Mouse (Mus musculus) adrenal gland (tissue): Measurements from ENCODE around the gene Bicd2.

Source experiments
- intact Hi-C: fragments of 180-260 bp; cut with DNase I; formaldehyde crosslinking; loops from one replicate; pipeline ENCODE4 v1.15.1; 2025

Gene Bicd2

GRCm38 (mm10) chr13:49394886-49395447 is 53.6 kb downstream of the Bicd2 start:
- intact Hi-C loops: no loop called here

GRCm38 (mm10) chr13:49396798-49397197 is 55.4 kb downstream of the Bicd2 start:
- intact Hi-C loops: no loop called here

- intact Hi-C loops: no loop called here
These were observed 56.8 kb downstream of the Bicd2 start for GRCm38 (mm10) chr13:49398191-49398590.

- intact Hi-C loops: no loop called here
These were observed 58.8 kb downstream of the Bicd2 start for GRCm38 (mm10) chr13:49400139-49400538.

GRCm38 (mm10) chr13:49402628-49403027 is 61.2 kb downstream of the Bicd2 start:
- intact Hi-C loops: no loop called here

- intact Hi-C loops: no loop called here
These were observed 66.4 kb downstream of the Bicd2 start for GRCm38 (mm10) chr13:49407795-49408194.

GRCm38 (mm10) chr13:49420754-49421605 is 79.6 kb downstream of the Bicd2 start, which contains the start of gene Ippk:
TSS of gene Ippk (plus strand) at chr13:49421249.
- intact Hi-C loops: no loop called here

- intact Hi-C loops: no loop called here
These were observed 80.2 kb downstream of the Bicd2 start for GRCm38 (mm10) chr13:49421606-49421917.

- intact Hi-C loops: no loop called here
These were observed 80.6 kb downstream of the Bicd2 start for GRCm38 (mm10) chr13:49421959-49422358.

GRCm38 (mm10) chr13:49426736-49427135 is 85.4 kb downstream of the Bicd2 start:
- intact Hi-C loops: no loop called here

- intact Hi-C loops: no loop called here
These were observed 86.8 kb downstream of the Bicd2 start for GRCm38 (mm10) chr13:49428042-49428675.

GRCm38 (mm10) chr13:49430529-49430928 is 89.1 kb downstream of the Bicd2 start:
- intact Hi-C loops: no loop called here

- intact Hi-C loops: no loop called here
These were observed 92.1 kb downstream of the Bicd2 start for GRCm38 (mm10) chr13:49433268-49434029.

GRCm38 (mm10) chr13:49435745-49436144 is 94.4 kb downstream of the Bicd2 start:
- intact Hi-C loops: no loop called here

- intact Hi-C loops: no loop called here
These were observed 94.8 kb downstream of the Bicd2 start for GRCm38 (mm10) chr13:49436170-49436569.
